ENCODE assay signal across 10 mouse cellular contexts in the genomic region with DNA sequence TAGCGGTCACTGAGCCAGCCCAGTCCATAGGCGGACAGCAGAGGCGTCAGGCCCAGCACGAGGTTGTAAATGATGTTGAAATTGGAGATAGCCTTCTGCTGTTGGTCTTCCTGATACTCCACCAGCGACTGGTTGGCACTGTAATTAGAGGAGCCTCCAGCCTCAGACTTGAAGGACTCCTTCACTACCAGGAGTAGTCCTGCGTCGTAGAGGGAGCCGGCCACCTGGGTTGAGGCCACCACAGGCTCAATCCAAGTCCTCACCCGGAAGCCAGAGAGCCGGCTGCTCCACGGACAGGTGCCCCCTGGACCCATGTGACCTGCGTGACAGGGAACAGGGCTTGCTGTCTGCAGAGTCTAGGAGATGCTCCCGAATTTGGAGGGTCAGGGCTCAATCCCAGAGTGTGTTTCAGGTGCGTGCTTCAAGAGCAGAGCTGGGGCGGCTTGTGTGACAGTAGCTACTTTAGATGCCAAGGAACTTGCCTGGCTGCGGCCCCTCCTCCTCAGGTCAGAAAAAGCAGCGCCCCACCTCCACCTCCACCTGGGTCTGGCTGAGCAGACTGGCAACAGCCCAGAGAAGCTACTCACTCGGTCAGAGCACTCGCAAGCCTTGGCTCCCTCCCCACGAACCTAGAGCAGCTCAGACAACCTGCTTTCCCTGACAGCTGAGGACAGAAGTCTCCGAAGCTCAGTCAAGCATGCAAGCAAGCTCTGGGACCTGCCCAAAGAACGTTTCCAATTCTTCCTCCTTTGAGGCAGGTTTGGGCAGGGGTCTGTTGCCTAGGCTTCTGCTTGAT. TPM values are rescaled to one million over a fixed set of nuclear protein-coding genes. Genes with fewer than 3 reads are reported as not detected.
DNase-seq lines count a peak whose midpoint lies in the region; ATAC-seq and TF ChIP-seq lines count a peak whose summit lies in the region.
"Had no signal": no experiment of that assay in that cellular context is flagged by ENCODE, and none has a peak within 500 bp of the region (broad histone marks: within the 10 kb centered on the region; RNA-seq: fewer than 3 reads in every experiment).

A gene (minus strand): TSS at position 449 of the 796 bp plus-strand sequence.

- no peak for ATAC-seq in heart, embryonic 13.5 days (ENCODE audit: extremely low read depth, insufficient number of reproducible peaks, low FRiP score, low TSS enrichment)
- ATAC-seq in embryonic facial prominence, embryonic 13.5 days (ENCODE audit: insufficient number of reproducible peaks, insufficient read depth, low FRiP score, low TSS enrichment, low read depth): peak; percentile 15; the same call in 1 of the 2 replicates
- ATAC-seq in kidney, embryonic 15.5 days (replicated peaks; ENCODE audit: low FRiP score): peak; percentile 66

- WGBS in heart, embryonic 13.5 days: 22% methylated on average over 22 of the region's 22 CpGs
- 12% methylated on average over 22 of the region's 22 CpGs for WGBS in embryonic facial prominence, embryonic 13.5 days
- 10% methylated on average over 22 of the region's 22 CpGs for WGBS in kidney, embryonic 15.5 days

- no peak for TF ChIP-seq CTCF in E14TG2a.4 (conservative IDR thresholded peaks at IDR 0.05; ENCODE audit: low read length)

- no peaks in the 10 kb centered on the region for H3K9me3 ChIP-seq in heart, embryonic 13.5 days
- H3K9me3 ChIP-seq in E14TG2a.4 (ENCODE audit: low read length): no peaks in the 10 kb centered on the region
- H3K9me3 ChIP-seq in embryonic facial prominence, embryonic 13.5 days: no peaks in the 10 kb centered on the region
- no peaks in the 10 kb centered on the region for H3K9me3 ChIP-seq in kidney, embryonic 15.5 days (replicated peaks)

- H3K9ac ChIP-seq in heart, embryonic 13.5 days: 0 out of 2 replicates have a peak within 1 kb of the TSS, but pooled peaks have one; percentile 33
- H3K9ac ChIP-seq in embryonic facial prominence, embryonic 13.5 days: no peak within 1 kb of the TSS
- no peak within 1 kb of the TSS for H3K9ac ChIP-seq in kidney, embryonic 15.5 days

- peaks cover 5% of the 10 kb centered on the region for H3K4me1 ChIP-seq in heart, embryonic 13.5 days
- H3K4me1 ChIP-seq in E14TG2a.4 (replicated peaks; ENCODE audit: low read depth, low read length): peaks cover 30% of the 10 kb centered on the region
- peaks cover 6% of the 10 kb centered on the region; the same call in 1 of the 2 replicates for H3K4me1 ChIP-seq in embryonic facial prominence, embryonic 13.5 days
- peaks cover 11% of the 10 kb centered on the region for H3K4me1 ChIP-seq in kidney, embryonic 15.5 days

- no peak within 1 kb of the TSS for H3K27ac ChIP-seq in heart, embryonic 13.5 days (replicated peaks)
- H3K27ac ChIP-seq in embryonic facial prominence, embryonic 13.5 days: no peak within 1 kb of the TSS
- no peak within 1 kb of the TSS for H3K27ac ChIP-seq in kidney, embryonic 15.5 days

- no peak within 1 kb of the TSS for H3K4me3 ChIP-seq in heart, embryonic 13.5 days
- H3K4me3 ChIP-seq in E14TG2a.4 (replicated peaks; ENCODE audit: low read length): peak within 1 kb of the TSS; percentile 71
- H3K4me3 ChIP-seq in embryonic facial prominence, embryonic 13.5 days: no peak within 1 kb of the TSS
- H3K4me3 ChIP-seq in kidney, embryonic 15.5 days (replicated peaks): peak within 1 kb of the TSS; percentile 17; the same call in 1 of the 2 replicates

- intact Hi-C loops in heart, postnatal 25 days (cut with DNase I): no loop called here
- intact Hi-C loops in left cerebral cortex, postnatal 36 days (cut with DNase I): no loop called here
- intact Hi-C loops in gastrocnemius, postnatal 36 days (cut with DNase I): no loop called here

- DNase-seq in heart, postnatal 25 days (ENCODE audit: low spot score): no peak
- DNase-seq in left cerebral cortex, adult 8-10 months (ENCODE audit: low spot score in 2 of 2): no peak
- DNase-seq in left cerebral cortex, postnatal 36 days (ENCODE audit: low spot score in 2 of 2): no peak
- no peak for DNase-seq in gastrocnemius, postnatal 36 days
- DNase-seq: retina, postnatal 1 day had no signal

- H3K27me3 ChIP-seq in heart, embryonic 13.5 days (replicated peaks): peaks cover 25% of the 10 kb centered on the region
- peaks cover 40% of the 10 kb centered on the region for H3K27me3 ChIP-seq in E14TG2a.4 (ENCODE audit: insufficient read depth, low read length)
- peaks cover 30% of the 10 kb centered on the region for H3K27me3 ChIP-seq in embryonic facial prominence, embryonic 13.5 days
- peaks cover 21% of the 10 kb centered on the region for H3K27me3 ChIP-seq in kidney, embryonic 15.5 days

- H3K36me3 ChIP-seq in heart, embryonic 13.5 days: no peaks in the 10 kb centered on the region
- no peaks in the 10 kb centered on the region for H3K36me3 ChIP-seq in E14TG2a.4 (ENCODE audit: insufficient read depth, low read length)
- H3K36me3 ChIP-seq in embryonic facial prominence, embryonic 13.5 days: no peaks in the 10 kb centered on the region
- H3K36me3 ChIP-seq in kidney, embryonic 15.5 days: no peaks in the 10 kb centered on the region

- 0 out of 2 replicates have a peak within 1 kb of the TSS, but pooled peaks have one; percentile 7 for H3K4me2 ChIP-seq in heart, embryonic 13.5 days
- no peak within 1 kb of the TSS for H3K4me2 ChIP-seq in embryonic facial prominence, embryonic 13.5 days
- peak within 1 kb of the TSS; percentile 49 for H3K4me2 ChIP-seq in kidney, embryonic 15.5 days

RNA-seq across cellular contexts. Expression of the gene that starts here (rescaled TPM):
- polyA plus RNA-seq in heart, embryonic 13.5 days (2015; fragmentation: Nextera tagmentation; extraction: Ambion mirVana): 0.15 and 0.74 TPM in 2 replicates
- total RNA-seq in heart, postnatal 25 days (2021): under 1 TPM; 0.44 to 0.48 TPM
- polyA plus RNA-seq in embryonic facial prominence, embryonic 13.5 days (2015; fragmentation: Nextera tagmentation; extraction: Ambion mirVana): 0.25 TPM in 1 of 2 replicates, not detected in the other
- polyA plus RNA-seq in kidney, embryonic 15.5 days (2015; fragmentation: Nextera tagmentation; extraction: Ambion mirVana): 0.05 TPM in 1 of 2 replicates, not detected in the other
- not detected for total RNA-seq in left cerebral cortex, adult 8-10 months (2022)
- total RNA-seq in left cerebral cortex, postnatal 36 days (2021): not detected
- total RNA-seq in gastrocnemius, postnatal 36 days (2021): under 1 TPM in 1 of 2 experiments, not detected in 1; 0.15 TPM
- total RNA-seq: megakaryocyte progenitor cell, adult 5-6 weeks had no signal

Comparison
In these comparisons a context has a peak if more than half of its experiments do, and no peak if none do; other contexts are left out.
1. Peak in ATAC-seq in embryonic facial prominence, embryonic 13.5 days; RNA of the gene not detected or under 1 TPM.
2. Peak in ATAC-seq, H3K4me3 ChIP-seq and H3K4me2 ChIP-seq in kidney, embryonic 15.5 days; RNA of the gene not detected or under 1 TPM.